Mouse (Mus musculus): ENCODE measurements around the gene Cd300c.

DNA sequence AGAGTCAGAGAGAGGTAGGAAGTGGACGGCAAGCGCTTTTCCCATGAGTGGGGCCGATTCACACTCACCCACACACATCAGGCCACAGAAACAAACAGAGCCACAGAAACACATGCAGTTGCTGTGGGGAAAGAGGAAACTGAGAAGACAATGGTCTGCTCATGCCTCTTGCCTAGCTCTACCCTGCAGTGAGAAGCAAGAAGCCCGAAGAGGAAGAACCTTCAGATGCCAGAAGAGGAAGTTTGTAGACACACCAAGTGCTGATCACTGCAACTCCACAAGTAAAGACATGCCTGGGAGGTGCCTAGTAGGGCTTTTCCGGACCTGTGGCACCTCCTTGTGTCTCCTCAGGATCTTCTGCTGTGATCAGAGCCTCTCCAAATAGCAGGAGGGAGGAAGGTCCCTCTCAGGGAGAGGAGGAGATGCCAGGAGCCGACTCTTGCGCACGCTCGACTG lies at the start of gene Cd300c:
- TF ChIP-seq POLR2A (IDR thresholded peaks at IDR 0.05; ENCODE audit: control insufficient read depth, low read depth, low read length) (no peak), CTCF (IDR thresholded peaks at IDR 0.05; ENCODE audit: control insufficient read depth, insufficient read depth, insufficient replicate concordance, low read depth, low read length) (no peak)

All from testis, adult 2 months (tissue).